Mouse (Mus musculus): Measurements from ENCODE around the gene L3mbtl4. TPM values are rescaled to one million over a fixed set of nuclear protein-coding genes. Genes with fewer than 3 reads are reported as not detected.

The L3mbtl4 gene
- 0.61 and 1.2 TPM in 2 replicates for polyA plus RNA-seq (2015; fragmentation: Nextera tagmentation; extraction: Ambion mirVana)

DNA sequence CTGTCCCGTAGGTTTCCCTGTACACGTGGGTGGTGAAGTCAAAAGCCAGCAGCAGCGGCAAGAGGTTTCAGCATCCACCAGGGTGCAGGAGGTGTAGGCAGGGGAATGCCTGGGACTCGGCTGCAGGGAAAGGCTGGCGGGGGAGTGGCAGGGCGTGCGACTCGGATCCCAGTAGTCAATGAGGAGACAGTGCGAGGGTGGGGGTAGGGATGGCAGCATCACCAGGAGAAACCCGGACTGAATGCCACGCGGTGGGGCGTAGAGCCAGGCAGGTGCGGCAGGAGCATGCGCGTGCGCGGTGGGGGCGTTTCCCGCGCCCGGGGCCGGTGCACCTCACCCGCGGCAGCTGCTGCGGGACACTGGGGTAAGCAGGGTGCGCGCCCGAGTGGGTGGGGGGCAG lies at the start of gene L3mbtl4:
Gene L3mbtl4, plus strand, starts transcription at position 271 of the 400 bp plus-strand sequence.

DNA sequence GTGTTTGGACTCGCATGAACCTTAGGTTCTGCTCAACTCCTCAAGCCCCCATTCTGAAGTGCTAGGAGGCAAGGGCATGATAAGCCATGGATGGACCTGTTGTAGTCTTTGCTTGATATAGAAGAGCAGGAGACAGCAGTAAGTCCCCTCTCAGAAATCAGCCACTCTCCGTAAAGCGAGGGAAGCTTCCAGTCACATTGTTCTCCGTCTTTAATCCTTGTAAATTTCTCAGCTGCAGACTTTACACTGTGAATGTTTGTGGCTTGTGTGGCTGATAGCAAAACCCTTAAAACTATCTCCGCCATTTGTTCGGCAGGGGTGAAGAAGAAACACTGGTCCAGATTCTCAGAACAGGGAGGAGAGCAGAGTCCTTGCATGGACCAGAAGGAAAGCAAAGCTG lies 552.7 kb downstream of the L3mbtl4 start, which contains the start of gene Tmem200c:
Gene Tmem200c, plus strand, starts transcription at position 301 of the 400 bp plus-strand sequence.

